Mouse (Mus musculus) bone marrow macrophage, adult 2 months (primary cell): ENCODE data around the gene Matn4.

Experiments
- CTCF ChIP-seq: IDR thresholded peaks from 2 replicates; pipeline ENCODE4 v1.5.1; 2012; ENCODE audit warnings: low read depth, mild to moderate bottlenecking, low read length, moderate library complexity
- POLR2A ChIP-seq: IDR thresholded peaks from 2 replicates; pipeline ENCODE4 v1.6.1; 2012; ENCODE audit warnings: mild to moderate bottlenecking, low read depth, low read length, borderline replicate concordance

DNA sequence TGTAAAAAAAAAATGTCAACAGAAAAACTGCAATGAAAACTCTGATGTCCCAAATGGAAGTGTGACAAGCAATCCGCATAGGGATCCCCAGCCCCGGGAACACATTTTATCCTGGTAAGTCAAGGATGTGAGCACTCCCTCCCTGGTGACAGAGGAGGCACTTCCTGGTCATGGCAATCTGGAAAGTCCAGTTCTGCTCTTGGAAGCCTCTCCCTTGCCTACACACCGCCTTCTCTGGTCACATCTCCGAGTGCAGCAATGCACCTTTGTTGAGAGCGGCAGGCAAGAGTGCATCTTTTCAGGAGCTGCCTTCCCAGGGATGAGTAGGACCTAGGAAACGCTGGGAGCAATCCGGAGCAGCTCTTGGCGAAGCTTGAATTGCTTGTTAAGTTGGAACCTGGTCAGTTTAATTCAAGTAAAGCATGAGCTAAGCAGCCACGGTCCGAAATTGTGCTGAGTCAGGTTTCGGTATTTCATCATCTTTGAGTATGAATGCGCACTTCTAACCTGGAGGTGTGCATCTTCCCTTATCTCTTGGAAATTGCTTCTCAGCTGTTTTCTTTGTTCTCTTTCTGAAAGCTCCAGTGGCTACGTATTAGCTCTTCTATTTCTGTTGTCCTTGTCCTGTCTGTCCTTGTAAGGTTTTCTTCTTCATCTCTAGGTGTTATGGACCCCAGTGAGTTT, 43.8 kb downstream of the Matn4 start:
- TF ChIP-seq CTCF (no peak), POLR2A (no peak)
